Mouse (Mus musculus): ENCODE measurements around the gene Qk. TPM values are rescaled to one million over a fixed set of nuclear protein-coding genes. Genes with fewer than 3 reads are reported as not detected.
A peak's percentile ranks its signal among the peaks of the same experiment; 100 is the strongest.

Qk gene
- polyA plus RNA-seq, 1 experiment from 2014 or later: 41.2 TPM

DNA sequence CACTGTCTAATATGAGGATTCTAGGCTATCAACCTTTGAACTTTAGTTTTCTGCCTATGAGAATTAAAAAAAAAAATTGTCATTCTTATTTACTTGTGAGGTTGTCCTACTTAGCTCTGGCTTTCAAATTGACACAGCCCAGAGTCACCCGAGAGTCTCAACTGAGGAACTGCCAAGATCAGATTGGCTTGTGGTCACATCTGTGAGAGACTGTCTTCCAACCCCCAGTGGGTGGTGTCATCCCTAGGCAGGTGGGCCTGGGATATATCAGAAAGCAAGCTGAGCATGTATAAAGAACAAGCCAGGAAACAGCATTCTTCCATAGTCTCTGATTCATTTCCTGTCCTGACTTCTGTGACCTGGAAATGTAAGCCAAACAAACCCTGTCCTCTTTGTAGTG lies 128.8 kb downstream of the Qk start:
- 84% methylated on average over 1 of the region's 1 CpGs for WGBS
- no peak overlapping the region for H3K4me2 ChIP-seq (ENCODE audit: low read length)
- no peak overlapping the region for H3K9ac ChIP-seq (ENCODE audit: low read depth, low read length)
- H3K4me3 ChIP-seq (ENCODE audit: low read depth, low read length): no peak overlapping the region
- no peak overlapping the region for H3K27ac ChIP-seq (ENCODE audit: low read length)
- ATAC-seq: no peak
- H3K9me3 ChIP-seq (replicated peaks; ENCODE audit: control insufficient read depth, low read length, poor library complexity, severe bottlenecking): no peaks in the 10 kb centered on the region
- no peaks in the 10 kb centered on the region for H3K36me3 ChIP-seq (ENCODE audit: control insufficient read depth, insufficient read depth, low read length)
- no peaks in the 10 kb centered on the region for H3K4me1 ChIP-seq (ENCODE audit: control insufficient read depth, insufficient read depth, low read length)
- H3K27me3 ChIP-seq (ENCODE audit: control insufficient read depth, insufficient read depth, low read depth, low read length): no peaks in the 10 kb centered on the region

DNA sequence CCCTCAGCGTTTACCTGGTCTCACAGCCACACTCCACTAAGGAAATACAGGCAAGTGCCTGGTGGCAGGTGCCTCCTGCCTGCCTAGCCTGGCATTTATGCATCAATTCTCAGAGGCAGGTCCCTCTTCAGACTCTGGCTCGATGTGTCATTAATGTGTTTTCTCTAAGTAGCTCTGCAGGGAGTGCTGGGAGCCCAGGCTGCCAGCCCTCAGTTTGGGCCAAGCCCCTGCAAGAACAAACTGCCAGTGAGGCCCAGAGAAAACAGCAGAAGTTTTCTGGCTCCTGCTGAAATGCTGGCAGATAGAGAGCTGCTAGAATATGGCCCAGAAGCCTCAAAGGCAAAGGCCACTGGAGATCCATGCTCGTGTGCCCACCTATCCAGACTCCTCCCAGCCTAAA lies 131.2 kb downstream of the Qk start:
- H3K27me3 ChIP-seq (ENCODE audit: control insufficient read depth, insufficient read depth, low read depth, low read length): no peaks in the 10 kb centered on the region
- no peaks in the 10 kb centered on the region for H3K4me1 ChIP-seq (ENCODE audit: control insufficient read depth, insufficient read depth, low read length)
- H3K4me3 ChIP-seq (ENCODE audit: low read depth, low read length): no peak overlapping the region
- H3K27ac ChIP-seq (ENCODE audit: low read length): no peak overlapping the region; the same call in 1 of the 2 replicates
- no peak overlapping the region for H3K9ac ChIP-seq (ENCODE audit: low read depth, low read length)
- WGBS: 56% methylated on average over 3 of the region's 3 CpGs
- H3K4me2 ChIP-seq (ENCODE audit: low read length): no peak overlapping the region
- no peaks in the 10 kb centered on the region for H3K9me3 ChIP-seq (replicated peaks; ENCODE audit: control insufficient read depth, low read length, poor library complexity, severe bottlenecking)
- ATAC-seq: no peak
- no peaks in the 10 kb centered on the region for H3K36me3 ChIP-seq (ENCODE audit: control insufficient read depth, insufficient read depth, low read length)

DNA sequence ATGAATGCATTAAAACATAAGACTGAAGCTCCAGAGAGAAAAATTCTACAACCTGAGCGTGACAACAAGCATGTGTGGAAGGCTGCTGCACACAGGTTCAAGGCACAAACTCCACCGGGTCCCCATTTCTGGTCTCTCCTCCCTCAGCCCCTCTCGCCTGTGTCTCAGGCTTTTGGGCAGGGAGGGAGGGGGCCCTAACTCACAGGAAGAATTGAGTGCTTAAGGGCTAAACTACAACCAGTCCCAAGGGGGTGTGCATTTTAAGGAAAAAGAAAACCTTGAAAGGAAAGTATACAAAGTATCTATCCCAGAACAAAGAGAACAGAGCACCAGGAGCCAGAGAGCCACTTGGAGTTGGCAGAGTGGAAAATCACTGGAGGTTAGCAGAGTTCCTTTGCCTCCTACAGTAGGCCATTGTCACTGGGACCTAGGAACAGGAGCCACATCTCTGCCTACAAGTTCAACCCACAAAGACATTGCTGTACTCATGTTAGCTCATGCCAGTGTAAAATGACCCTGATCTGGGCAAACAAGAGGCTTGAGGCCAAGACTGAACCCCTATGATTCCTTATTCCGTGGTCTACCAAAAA lies 132.1 kb downstream of the Qk start:
- H3K9me3 ChIP-seq (replicated peaks; ENCODE audit: control insufficient read depth, low read length, poor library complexity, severe bottlenecking): no peaks in the 10 kb centered on the region
- H3K4me2 ChIP-seq (ENCODE audit: low read length): no peak overlapping the region
- H3K9ac ChIP-seq (ENCODE audit: low read depth, low read length): no peak overlapping the region
- H3K27ac ChIP-seq (ENCODE audit: low read length): peak overlapping the region; percentile 48; the same call in 1 of the 2 replicates
- H3K4me3 ChIP-seq (ENCODE audit: low read depth, low read length): no peak overlapping the region
- ATAC-seq: no peak
- no peaks in the 10 kb centered on the region for H3K4me1 ChIP-seq (ENCODE audit: control insufficient read depth, insufficient read depth, low read length)
- no peaks in the 10 kb centered on the region for H3K36me3 ChIP-seq (ENCODE audit: control insufficient read depth, insufficient read depth, low read length)
- WGBS: 69% methylated on average over 4 of the region's 4 CpGs
- no peaks in the 10 kb centered on the region for H3K27me3 ChIP-seq (ENCODE audit: control insufficient read depth, insufficient read depth, low read depth, low read length)

DNA sequence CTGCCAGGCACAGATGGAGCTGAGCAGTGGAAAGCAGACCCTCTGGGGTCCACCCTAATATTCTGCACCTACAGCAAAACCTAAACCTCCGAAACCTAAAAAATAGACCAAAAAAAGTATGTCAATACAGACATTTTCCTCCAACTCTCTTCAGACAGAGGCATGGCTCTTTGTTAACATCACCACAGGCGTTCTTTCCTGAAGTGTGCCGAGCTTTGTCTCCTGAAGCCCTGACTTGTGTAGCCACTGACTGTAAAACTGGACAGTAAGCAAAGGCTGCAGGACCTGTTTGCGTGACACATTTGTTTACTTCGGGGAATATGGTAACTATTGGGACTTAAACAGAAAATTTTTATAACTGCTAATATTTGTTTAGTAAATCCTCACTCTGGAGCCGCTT lies 137.9 kb downstream of the Qk start:
- no peaks in the 10 kb centered on the region for H3K27me3 ChIP-seq (ENCODE audit: control insufficient read depth, insufficient read depth, low read depth, low read length)
- no peaks in the 10 kb centered on the region for H3K4me1 ChIP-seq (ENCODE audit: control insufficient read depth, insufficient read depth, low read length)
- H3K27ac ChIP-seq (ENCODE audit: low read length): no peak overlapping the region
- no peak overlapping the region for H3K4me2 ChIP-seq (ENCODE audit: low read length)
- H3K9ac ChIP-seq (ENCODE audit: low read depth, low read length): no peak overlapping the region
- no peak overlapping the region for H3K4me3 ChIP-seq (ENCODE audit: low read depth, low read length)
- 60% methylated on average over 6 of the region's 6 CpGs for WGBS
- no peaks in the 10 kb centered on the region for H3K36me3 ChIP-seq (ENCODE audit: control insufficient read depth, insufficient read depth, low read length)
- no peaks in the 10 kb centered on the region for H3K9me3 ChIP-seq (replicated peaks; ENCODE audit: control insufficient read depth, low read length, poor library complexity, severe bottlenecking)
- ATAC-seq: no peak

DNA sequence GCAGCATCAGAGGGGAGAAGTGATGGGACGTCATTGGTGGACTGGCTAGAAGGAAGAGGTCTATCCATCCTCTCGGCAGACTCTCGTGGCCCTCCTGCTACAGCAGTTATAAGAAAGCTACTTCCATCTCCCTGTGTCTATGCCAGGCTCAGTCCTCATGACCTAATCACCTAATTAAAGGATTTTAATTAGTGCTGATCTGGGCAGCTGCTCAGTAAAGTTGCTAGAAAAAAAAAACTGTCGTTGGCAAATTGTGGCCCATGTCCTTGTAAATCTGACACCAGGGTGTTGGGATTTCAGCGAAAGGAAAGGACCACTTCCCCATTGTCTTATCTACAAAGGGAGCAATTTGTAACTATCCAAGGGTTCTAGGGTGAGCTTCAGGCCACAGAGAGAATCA lies 142.6 kb downstream of the Qk start:
- ATAC-seq: no peak

DNA sequence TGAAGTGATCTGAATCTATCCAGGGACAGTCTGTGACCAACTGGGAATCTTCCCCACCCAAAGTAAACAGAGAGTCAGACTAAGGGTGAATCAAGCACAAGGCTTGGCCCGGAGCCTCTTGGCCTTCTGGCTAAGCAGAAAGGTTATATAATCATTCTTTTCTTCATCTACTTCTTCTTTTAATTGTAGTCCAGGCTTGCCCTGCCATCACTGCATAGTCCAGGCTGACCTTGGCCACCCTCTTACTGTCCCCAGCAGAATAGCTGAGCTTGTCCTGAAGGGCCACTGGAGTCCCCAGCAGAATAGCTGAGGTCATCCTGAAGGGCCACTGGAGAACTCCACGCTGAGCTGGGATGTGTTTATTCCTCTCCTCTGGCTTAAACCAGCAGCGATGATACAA lies 158.4 kb downstream of the Qk start:
- 95% methylated on average over 3 of the region's 3 CpGs for WGBS
- no peaks in the 10 kb centered on the region for H3K36me3 ChIP-seq (ENCODE audit: control insufficient read depth, insufficient read depth, low read length)
- ATAC-seq: no peak
- no peaks in the 10 kb centered on the region for H3K4me1 ChIP-seq (ENCODE audit: control insufficient read depth, insufficient read depth, low read length)
- H3K9ac ChIP-seq (ENCODE audit: low read depth, low read length): no peak overlapping the region
- H3K4me3 ChIP-seq (ENCODE audit: low read depth, low read length): no peak overlapping the region
- no peaks in the 10 kb centered on the region for H3K27me3 ChIP-seq (ENCODE audit: control insufficient read depth, insufficient read depth, low read depth, low read length)
- H3K9me3 ChIP-seq (replicated peaks; ENCODE audit: control insufficient read depth, low read length, poor library complexity, severe bottlenecking): no peaks in the 10 kb centered on the region
- no peak overlapping the region for H3K27ac ChIP-seq (ENCODE audit: low read length)
- H3K4me2 ChIP-seq (ENCODE audit: low read length): no peak overlapping the region

More for the DNA sequence above, 142.6 kb downstream of the Qk start:
- Histone ChIP-seq H3K4me2 (ENCODE audit: low read length) (no peak overlapping the region), H3K4me1 (ENCODE audit: control insufficient read depth, insufficient read depth, low read length) (no peaks in the 10 kb centered on the region), H3K9me3 (replicated peaks; ENCODE audit: control insufficient read depth, low read length, poor library complexity, severe bottlenecking) (no peaks in the 10 kb centered on the region), H3K27me3 (ENCODE audit: control insufficient read depth, insufficient read depth, low read depth, low read length) (no peaks in the 10 kb centered on the region), H3K9ac (ENCODE audit: low read depth, low read length) (no peak overlapping the region), H3K36me3 (ENCODE audit: control insufficient read depth, insufficient read depth, low read length) (no peaks in the 10 kb centered on the region), H3K27ac (ENCODE audit: low read length) (no peak overlapping the region), H3K4me3 (ENCODE audit: low read depth, low read length) (no peak overlapping the region)
- WGBS: 71% methylated on average over 5 of the region's 5 CpGs

DNA sequence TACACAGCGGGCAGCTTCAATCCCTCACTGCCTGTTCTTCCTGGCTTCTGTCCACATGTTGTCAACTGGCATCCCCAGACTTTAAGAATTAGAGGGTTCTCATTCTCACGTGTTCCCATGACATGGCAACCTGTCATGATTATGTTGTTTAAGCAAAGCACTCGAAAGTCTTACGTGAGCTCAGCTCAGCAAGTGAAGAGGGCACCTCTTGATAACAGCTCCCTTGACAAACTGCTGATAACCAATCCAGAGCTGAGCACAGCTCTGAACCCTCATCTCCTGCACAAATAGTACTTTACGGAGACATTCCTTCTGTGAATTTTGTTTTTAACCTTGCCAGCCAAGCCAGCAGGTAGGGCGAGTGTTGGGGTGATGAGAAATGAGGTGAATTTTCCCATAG lies 159.2 kb downstream of the Qk start:
- Histone ChIP-seq H3K4me3 (ENCODE audit: low read depth, low read length) (no peak overlapping the region), H3K27me3 (ENCODE audit: control insufficient read depth, insufficient read depth, low read depth, low read length) (no peaks in the 10 kb centered on the region), H3K9ac (ENCODE audit: low read depth, low read length) (no peak overlapping the region), H3K4me2 (ENCODE audit: low read length) (no peak overlapping the region), H3K36me3 (ENCODE audit: control insufficient read depth, insufficient read depth, low read length) (no peaks in the 10 kb centered on the region), H3K9me3 (replicated peaks; ENCODE audit: control insufficient read depth, low read length, poor library complexity, severe bottlenecking) (no peaks in the 10 kb centered on the region), H3K4me1 (ENCODE audit: control insufficient read depth, insufficient read depth, low read length) (no peaks in the 10 kb centered on the region), H3K27ac (ENCODE audit: low read length) (no peak overlapping the region)
- WGBS: 90% methylated on average over 6 of the region's 6 CpGs
- no peak for ATAC-seq

DNA sequence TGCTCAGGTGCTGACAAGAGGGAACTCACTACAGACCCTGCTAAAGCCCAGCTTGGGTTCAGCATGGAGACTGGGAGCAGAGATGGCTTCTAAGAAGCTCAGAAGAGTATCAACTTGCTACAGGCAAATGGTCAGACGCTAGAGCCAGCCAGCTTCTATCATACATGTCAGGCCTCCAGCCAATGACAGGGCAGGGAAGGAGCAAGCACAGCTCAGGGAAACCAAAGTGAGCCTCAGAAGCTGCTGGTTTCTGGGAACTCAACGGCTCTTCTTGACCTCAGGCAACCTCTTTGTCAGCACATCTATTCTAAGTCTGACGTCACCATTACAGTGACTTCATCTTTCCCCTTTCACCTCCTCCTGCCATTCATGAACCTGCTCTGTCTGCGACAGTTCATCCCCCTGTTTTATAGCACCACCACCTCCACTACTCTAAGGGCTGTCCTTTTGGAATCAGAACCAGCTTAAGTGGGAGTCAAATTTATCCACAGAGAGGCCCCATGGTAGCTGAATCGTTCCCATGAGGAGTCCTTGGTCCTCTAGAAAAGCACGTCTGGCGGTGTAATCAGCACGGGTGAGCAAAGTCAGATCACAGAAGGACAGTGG lies 166.7 kb downstream of the Qk start:
- Histone ChIP-seq H3K9ac (ENCODE audit: low read depth, low read length) (no peak overlapping the region), H3K4me1 (ENCODE audit: control insufficient read depth, insufficient read depth, low read length) (peaks cover 6% of the 10 kb centered on the region), H3K4me2 (ENCODE audit: low read length) (no peak overlapping the region), H3K9me3 (replicated peaks; ENCODE audit: control insufficient read depth, low read length, poor library complexity, severe bottlenecking) (no peaks in the 10 kb centered on the region), H3K36me3 (ENCODE audit: control insufficient read depth, insufficient read depth, low read length) (no peaks in the 10 kb centered on the region), H3K4me3 (ENCODE audit: low read depth, low read length) (no peak overlapping the region), H3K27me3 (ENCODE audit: control insufficient read depth, insufficient read depth, low read depth, low read length) (no peaks in the 10 kb centered on the region), H3K27ac (ENCODE audit: low read length) (no peak overlapping the region)
- no peak for ATAC-seq
- WGBS: 58% methylated on average over 8 of the region's 8 CpGs

Measured in midbrain, embryonic 16.5 days (tissue).